Mouse (Mus musculus): ENCODE data around the gene Aldh5a1.
A peak's percentile ranks its signal among the peaks of the same experiment; 100 is the strongest.

Gene Aldh5a1

GRCm38 (mm10) chr13:24866430-24867402, 70.7 kb downstream of the Aldh5a1 start:
- peak; percentile 57; the same call in 1 of the 2 replicates for ATAC-seq (ENCODE audit: low TSS enrichment)

GRCm38 (mm10) chr13:24862520-24862919, 74.9 kb downstream of the Aldh5a1 start:
- ATAC-seq (ENCODE audit: low TSS enrichment) = peak; percentile 56; the same call in 1 of the 2 replicates

DNA sequence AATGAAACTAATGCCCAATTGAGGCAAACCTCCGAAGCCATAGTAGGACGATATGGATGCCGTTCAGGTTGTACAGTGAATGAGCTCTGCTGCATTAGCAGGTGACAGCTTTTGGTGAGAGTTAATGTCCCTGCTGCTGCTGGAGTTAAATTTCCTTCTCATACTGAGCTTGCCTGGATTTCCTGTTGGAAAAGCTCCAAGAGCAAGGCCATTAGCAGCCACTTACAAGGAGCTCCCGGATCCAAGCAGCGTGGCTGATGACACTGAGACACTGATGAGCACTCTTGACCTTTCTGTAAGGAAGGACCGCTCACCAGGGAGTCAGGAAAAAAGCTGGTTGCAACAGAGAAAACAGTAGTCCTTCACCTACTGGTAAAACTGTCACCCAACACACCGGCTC, 75.4 kb downstream of the Aldh5a1 start:
- ATAC-seq (ENCODE audit: low TSS enrichment) = no peak

GRCm38 (mm10) chr13:24861084-24861483, 76.4 kb downstream of the Aldh5a1 start:
- ATAC-seq (ENCODE audit: low TSS enrichment) = no peak

- ATAC-seq (ENCODE audit: low TSS enrichment) = no peak
Measured at GRCm38 (mm10) chr13:24859115-24859514, 78.3 kb downstream of the Aldh5a1 start.

Measured in frontal cortex, adult (tissue).